Mouse (Mus musculus) myocyte (in vitro differentiated cells): ENCODE results near the gene Mst1r. TPM values are rescaled to one million over a fixed set of nuclear protein-coding genes. Genes with fewer than 3 reads are reported as not detected.

Source experiments
- H3K27me3 ChIP-seq: one replicate; pipeline ENCODE4 v1.6.1; 2011; ENCODE audit not compliant: control insufficient read depth, insufficient read depth, insufficient read length
- H3K36me3 ChIP-seq: one replicate; pipeline ENCODE4 v1.6.1; 2011; ENCODE audit not compliant: control insufficient read depth, insufficient read depth
- H3K4me2 ChIP-seq: one replicate; pipeline ENCODE4 v1.6.1; 2011; ENCODE audit warnings: low read depth, control low read depth
- H3K4me3 ChIP-seq: one replicate; pipeline ENCODE4 v1.5.1; 2011; ENCODE audit warnings: mild to moderate bottlenecking, control low read depth, moderate library complexity
- H3K79me2 ChIP-seq: one replicate; pipeline ENCODE4 v1.6.1; 2011; ENCODE audit not compliant: control insufficient read depth, insufficient read depth
- H3ac ChIP-seq: one replicate; pipeline ENCODE4 v1.6.1; 2011; ENCODE audit not compliant: control insufficient read depth, insufficient read length
- CEBPB ChIP-seq: IDR thresholded peaks from 2 replicates; pipeline ENCODE4 v1.6.1; 2011; ENCODE audit warnings: mild to moderate bottlenecking, moderate library complexity; ENCODE audit not compliant: poor library complexity, insufficient read depth, severe bottlenecking
- E2F4 ChIP-seq: IDR thresholded peaks from one replicate; pipeline ENCODE4 v1.6.1; 2011; ENCODE audit warnings: mild to moderate bottlenecking, control low read depth, moderate library complexity; ENCODE audit not compliant: insufficient read depth
- MAX ChIP-seq: IDR thresholded peaks from one replicate; pipeline ENCODE4 v1.6.1; 2011; ENCODE audit warnings: low read depth, mild to moderate bottlenecking, control low read depth
- MYOD1 ChIP-seq, 3 experiments: IDR thresholded peaks; one replicate each; pipeline ENCODE4 v1.6.1; 2011; ENCODE audit warnings: control low read depth in 2 of 3, low read depth in 2 of 3, mild to moderate bottlenecking in 2 of 3, moderate library complexity in 1 of 3; ENCODE audit not compliant: insufficient read length in 2 of 3, control insufficient read depth in 1 of 3
- MYOG ChIP-seq, 3 experiments: IDR thresholded peaks; one replicate each; pipeline ENCODE4 v1.6.1; 2011; ENCODE audit warnings: control low read depth in 2 of 3, low read depth in 2 of 3, mild to moderate bottlenecking in 2 of 3; ENCODE audit not compliant: insufficient read length in 2 of 3, control insufficient read depth in 1 of 3, insufficient read depth in 1 of 3
- POLR2A ChIP-seq: IDR thresholded peaks from one replicate; pipeline ENCODE4 v1.6.1; 2011; ENCODE audit warnings: low read depth, mild to moderate bottlenecking, control low read depth, moderate library complexity; ENCODE audit not compliant: insufficient read length
- POLR2AphosphoS2 ChIP-seq: IDR thresholded peaks from one replicate; pipeline ENCODE4 v1.6.1; 2011; ENCODE audit warnings: low read depth, control low read depth; ENCODE audit not compliant: insufficient read length
- REST ChIP-seq: IDR thresholded peaks from one replicate; pipeline ENCODE4 v1.6.1; 2011; ENCODE audit warnings: mild to moderate bottlenecking, control low read depth, moderate library complexity; ENCODE audit not compliant: insufficient read depth, insufficient read length
- SRF ChIP-seq: IDR thresholded peaks from one replicate; pipeline ENCODE4 v1.6.1; 2011; ENCODE audit warnings: low read depth; ENCODE audit not compliant: control insufficient read depth, insufficient read length
- TCF12 ChIP-seq: IDR thresholded peaks from one replicate; pipeline ENCODE4 v1.6.1; 2011; ENCODE audit warnings: mild to moderate bottlenecking, control low read depth; ENCODE audit not compliant: poor library complexity, insufficient read depth, severe bottlenecking
- TCF3 ChIP-seq: IDR thresholded peaks from one replicate; pipeline ENCODE4 v1.6.1; 2011; ENCODE audit warnings: low read depth, control low read depth; ENCODE audit not compliant: insufficient read length
- USF1 ChIP-seq: IDR thresholded peaks from one replicate; pipeline ENCODE4 v1.6.1; 2011; ENCODE audit warnings: low read depth, mild to moderate bottlenecking, control low read depth, moderate library complexity
- polyA plus RNA-seq: library from polyadenylated mRNA; unstranded; fragments of >200 nt; fragmentation: generic; extraction: Trizol; gene quantifications from one replicate; pipeline ENCODE4 v1.2.1, GENCODE M21; 2012; ENCODE audit warnings: missing spikeins

Gene Mst1r
- polyA plus RNA-seq, 1 experiment = 0.04 TPM

- no peak overlapping the region for H3K4me3 ChIP-seq
- no peaks in the 10 kb centered on the region for H3K79me2 ChIP-seq
- H3K36me3 ChIP-seq = no peaks in the 10 kb centered on the region
- no peak overlapping the region for H3ac ChIP-seq
- TF ChIP-seq TCF3 = no peak
- no peak for TF ChIP-seq CEBPB
- TF ChIP-seq MAX = no peak
- no peak for TF ChIP-seq REST
- no peak for TF ChIP-seq MYOD1 (IDR thresholded peaks at IDR 0.05; ENCODE audit: control insufficient read depth in 1 of 3, insufficient read length in 2 of 3, low read depth in 2 of 3)
- TF ChIP-seq TCF12 = no peak
- no peak for TF ChIP-seq USF1
- TF ChIP-seq POLR2AphosphoS2 = no peak
- TF ChIP-seq MYOG (IDR thresholded peaks at IDR 0.05; ENCODE audit: control insufficient read depth in 1 of 3, insufficient read depth in 1 of 3, insufficient read length in 2 of 3, low read depth in 2 of 3) = no peak
- no peak for TF ChIP-seq SRF
- no peak for TF ChIP-seq POLR2A
- TF ChIP-seq E2F4 = no peak
- no peak overlapping the region for H3K4me2 ChIP-seq
- peaks cover under 1% of the 10 kb centered on the region for H3K27me3 ChIP-seq
Measured at GRCm38 (mm10) chr9:107890260-107890659, 16.4 kb upstream of the Mst1r start.

DNA sequence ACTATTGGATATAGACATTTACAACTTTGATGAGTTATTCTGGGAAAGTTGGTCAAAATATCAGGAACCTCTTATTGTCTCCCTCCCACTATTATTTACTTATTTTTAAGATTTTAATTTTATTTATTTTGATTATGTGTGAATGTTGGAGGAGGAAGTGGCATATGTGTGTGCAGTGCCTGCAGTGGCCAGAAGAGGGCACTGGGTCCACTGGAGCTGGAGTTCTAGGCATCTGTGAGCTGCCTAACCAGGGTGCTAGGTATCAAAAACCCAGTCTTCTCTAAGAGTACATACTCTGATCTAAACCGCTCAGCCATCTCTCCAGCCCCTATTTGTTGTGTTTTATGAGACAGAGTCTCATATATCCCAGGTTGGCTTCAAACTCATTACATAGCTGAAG lies 15.7 kb upstream of the Mst1r start:
- Histone ChIP-seq H3K79me2 (no peaks in the 10 kb centered on the region), H3ac (no peak overlapping the region), H3K4me2 (no peak overlapping the region), H3K27me3 (no peaks in the 10 kb centered on the region), H3K36me3 (no peaks in the 10 kb centered on the region), H3K4me3 (no peak overlapping the region)
- no peak for TF ChIP-seq MYOG (IDR thresholded peaks at IDR 0.05; ENCODE audit: control insufficient read depth in 1 of 3, insufficient read depth in 1 of 3, insufficient read length in 2 of 3, low read depth in 2 of 3)
- TF ChIP-seq E2F4 = no peak
- no peak for TF ChIP-seq MYOD1 (IDR thresholded peaks at IDR 0.05; ENCODE audit: control insufficient read depth in 1 of 3, insufficient read length in 2 of 3, low read depth in 2 of 3)
- no peak for TF ChIP-seq POLR2AphosphoS2
- TF ChIP-seq MAX = no peak

GRCm38 (mm10) chr9:107898563-107898962 lies 8.1 kb upstream of the Mst1r start:
- Histone ChIP-seq H3K79me2 (no peaks in the 10 kb centered on the region), H3K4me3 (no peak overlapping the region), H3K27me3 (no peaks in the 10 kb centered on the region), H3K4me2 (no peak overlapping the region), H3ac (no peak overlapping the region), H3K36me3 (no peaks in the 10 kb centered on the region)
- no peak for TF ChIP-seq TCF12
- no peak for TF ChIP-seq REST
- no peak for TF ChIP-seq MAX
- TF ChIP-seq CEBPB = no peak
- TF ChIP-seq TCF3 = no peak
- TF ChIP-seq POLR2AphosphoS2 = no peak
- no peak for TF ChIP-seq MYOG (IDR thresholded peaks at IDR 0.05; ENCODE audit: control insufficient read depth in 1 of 3, insufficient read depth in 1 of 3, insufficient read length in 2 of 3, low read depth in 2 of 3)
- TF ChIP-seq POLR2A = no peak
- no peak for TF ChIP-seq USF1
- no peak for TF ChIP-seq MYOD1 (IDR thresholded peaks at IDR 0.05; ENCODE audit: control insufficient read depth in 1 of 3, insufficient read length in 2 of 3, low read depth in 2 of 3)
- TF ChIP-seq SRF = no peak
- no peak for TF ChIP-seq E2F4

GRCm38 (mm10) chr9:107899855-107900254 lies 6.8 kb upstream of the Mst1r start:
- no peak for TF ChIP-seq REST
- no peak for TF ChIP-seq POLR2AphosphoS2
- no peak for TF ChIP-seq POLR2A
- TF ChIP-seq TCF3 = no peak
- TF ChIP-seq CEBPB = no peak
- TF ChIP-seq SRF = no peak

GRCm38 (mm10) chr9:107900840-107901626 lies 5.6 kb upstream of the Mst1r start:
- no peaks in the 10 kb centered on the region for H3K27me3 ChIP-seq
- no peak overlapping the region for H3K4me3 ChIP-seq
- H3K4me2 ChIP-seq = no peak overlapping the region
- H3K36me3 ChIP-seq = no peaks in the 10 kb centered on the region
- TF ChIP-seq POLR2A = no peak
- TF ChIP-seq POLR2AphosphoS2 = no peak
- no peak for TF ChIP-seq MAX
- no peak for TF ChIP-seq MYOD1 (IDR thresholded peaks at IDR 0.05; ENCODE audit: control insufficient read depth in 1 of 3, insufficient read length in 2 of 3, low read depth in 2 of 3)
- TF ChIP-seq USF1 = no peak
- no peak for TF ChIP-seq SRF
- TF ChIP-seq TCF12 = no peak
- no peak for TF ChIP-seq CEBPB
- TF ChIP-seq TCF3 = no peak
- no peak for TF ChIP-seq REST
- no peak for TF ChIP-seq E2F4
- TF ChIP-seq MYOG (IDR thresholded peaks at IDR 0.05; ENCODE audit: control insufficient read depth in 1 of 3, insufficient read depth in 1 of 3, insufficient read length in 2 of 3, low read depth in 2 of 3) = no peak
- no peaks in the 10 kb centered on the region for H3K79me2 ChIP-seq
- no peak overlapping the region for H3ac ChIP-seq

More at GRCm38 (mm10) chr9:107899855-107900254, 6.8 kb upstream of the Mst1r start:
- Histone ChIP-seq H3K79me2 (no peaks in the 10 kb centered on the region), H3K27me3 (no peaks in the 10 kb centered on the region), H3K4me2 (no peak overlapping the region), H3ac (no peak overlapping the region), H3K4me3 (no peak overlapping the region), H3K36me3 (no peaks in the 10 kb centered on the region)
